Mouse (Mus musculus): ENCODE results near the gene Cldn4.

Gene Cldn4

GRCm38 (mm10) chr5:134932903-134933276, 13.8 kb downstream of the Cldn4 start:
- peak; percentile 97 for DNase-seq (ENCODE audit: low read depth, low spot score)

- DNase-seq (ENCODE audit: low read depth, low spot score) = peak; percentile 97
These were observed 14.4 kb downstream of the Cldn4 start, which contains the start of gene Mettl27 for GRCm38 (mm10) chr5:134932179-134932902. TSS of gene Mettl27 (plus strand) at chr5:134932368.

GRCm38 (mm10) chr5:134929988-134930387, 16.7 kb downstream of the Cldn4 start:
- DNase-seq (ENCODE audit: low read depth, low spot score) = no peak

GRCm38 (mm10) chr5:134926726-134927125, 20.0 kb downstream of the Cldn4 start:
- peak; percentile 95 for DNase-seq (ENCODE audit: low read depth, low spot score)

- no peak for DNase-seq (ENCODE audit: low read depth, low spot score)
These were observed 23.6 kb downstream of the Cldn4 start for GRCm38 (mm10) chr5:134923141-134923540.

- DNase-seq (ENCODE audit: low read depth, low spot score) = no peak
These were observed 25.6 kb downstream of the Cldn4 start for GRCm38 (mm10) chr5:134921106-134921505.

GRCm38 (mm10) chr5:134920106-134920687, 26.5 kb downstream of the Cldn4 start:
- DNase-seq (ENCODE audit: low read depth, low spot score) = no peak

- no peak for DNase-seq (ENCODE audit: low read depth, low spot score)
These were observed 27.6 kb downstream of the Cldn4 start for GRCm38 (mm10) chr5:134919097-134919496.

GRCm38 (mm10) chr5:134918071-134918832, 28.5 kb downstream of the Cldn4 start:
- DNase-seq (ENCODE audit: low read depth, low spot score) = peak; percentile 98

- DNase-seq (ENCODE audit: low read depth, low spot score) = no peak
These were observed 31.4 kb downstream of the Cldn4 start, which contains the start of gene Cldn13 for GRCm38 (mm10) chr5:134915311-134915710. TSS of gene Cldn13 (minus strand) at chr5:134915526.

GRCm38 (mm10) chr5:134914510-134914909, 32.2 kb downstream of the Cldn4 start:
- no peak for DNase-seq (ENCODE audit: low read depth, low spot score)

GRCm38 (mm10) chr5:134913753-134914152, 33.0 kb downstream of the Cldn4 start:
- DNase-seq (ENCODE audit: low read depth, low spot score) = no peak

GRCm38 (mm10) chr5:134913352-134913751, 33.4 kb downstream of the Cldn4 start:
- DNase-seq (ENCODE audit: low read depth, low spot score) = no peak

GRCm38 (mm10) chr5:134911901-134912300, 34.8 kb downstream of the Cldn4 start:
- no peak for DNase-seq (ENCODE audit: low read depth, low spot score)

GRCm38 (mm10) chr5:134907135-134907534, 39.6 kb downstream of the Cldn4 start:
- peak; percentile 95 for DNase-seq (ENCODE audit: low read depth, low spot score)

- no peak for DNase-seq (ENCODE audit: low read depth, low spot score)
These were observed 40.1 kb downstream of the Cldn4 start, which contains the start of gene Tmem270 for GRCm38 (mm10) chr5:134906633-134907032. TSS of gene Tmem270 (minus strand) at chr5:134906733.

- DNase-seq (ENCODE audit: low read depth, low spot score) = no peak
These were observed 45.1 kb downstream of the Cldn4 start for GRCm38 (mm10) chr5:134901644-134902027.

GRCm38 (mm10) chr5:134901012-134901643, 45.6 kb downstream of the Cldn4 start:
- peak; percentile 67 for DNase-seq (ENCODE audit: low read depth, low spot score)

- DNase-seq (ENCODE audit: low read depth, low spot score) = no peak
These were observed 49.1 kb downstream of the Cldn4 start for GRCm38 (mm10) chr5:134897596-134897995.

- no peak for DNase-seq (ENCODE audit: low read depth, low spot score)
These were observed 49.8 kb downstream of the Cldn4 start for GRCm38 (mm10) chr5:134896965-134897364.

GRCm38 (mm10) chr5:134895291-134895690, 51.4 kb downstream of the Cldn4 start:
- no peak for DNase-seq (ENCODE audit: low read depth, low spot score)

Data from R1 (cell line).